Mouse (Mus musculus) intestine, postnatal 0 days (tissue): Measurements from ENCODE around the gene Foxf1. TPM values are rescaled to one million over a fixed set of nuclear protein-coding genes. Genes with fewer than 3 reads are reported as not detected.

Experiments used
- ATAC-seq: fragments of 200-750 bp; cut with Nextera tagmentation; 2 replicates; pipeline ENCODE4 v1.8.0; 2017; ENCODE audit warnings: mild to moderate bottlenecking, moderate TSS enrichment, moderate library complexity
- H3K27ac ChIP-seq: fragments of 300-500 bp; sonication (generic); 2 replicates; pipeline ENCODE4 v1.5.1; 2014; ENCODE audit warnings: mild to moderate bottlenecking, low read depth, low read length, moderate library complexity
- H3K27me3 ChIP-seq: fragments of 300-500 bp; sonication (generic); replicated peaks from 2 replicates; pipeline ENCODE4 v1.6.1; 2014; ENCODE audit warnings: low read length, mixed read lengths; ENCODE audit not compliant: control insufficient read depth, insufficient read depth
- H3K36me3 ChIP-seq: fragments of 300-500 bp; sonication (generic); 2 replicates; pipeline ENCODE4 v1.6.1; 2014; ENCODE audit warnings: mild to moderate bottlenecking, moderate library complexity; ENCODE audit not compliant: control insufficient read depth, insufficient read depth
- H3K4me1 ChIP-seq: fragments of 300-500 bp; sonication (generic); replicated peaks from 2 replicates; pipeline ENCODE4 v1.6.1; 2014; ENCODE audit warnings: antibody characterized with exemption, low read length, mixed read lengths; ENCODE audit not compliant: control insufficient read depth, insufficient read depth
- H3K4me2 ChIP-seq: fragments of 300-500 bp; sonication (generic); replicated peaks from 2 replicates; pipeline ENCODE4 v1.6.1; 2014; ENCODE audit warnings: low read depth, mild to moderate bottlenecking, moderate library complexity
- H3K4me3 ChIP-seq: fragments of 300-500 bp; sonication (generic); 2 replicates; pipeline ENCODE4 v1.5.1; 2014; ENCODE audit warnings: low read depth, low read length
- H3K9ac ChIP-seq: fragments of 300-500 bp; sonication (generic); 2 replicates; pipeline ENCODE4 v1.6.1; 2014; ENCODE audit warnings: mild to moderate bottlenecking, low read depth, low read length
- H3K9me3 ChIP-seq: fragments of 300-500 bp; sonication (generic); 2 replicates; pipeline ENCODE4 v1.6.1; 2016; ENCODE audit warnings: mixed run types; ENCODE audit not compliant: control insufficient read depth
- CTCF ChIP-seq: sonication (generic); IDR thresholded peaks from 2 replicates; pipeline ENCODE4 v1.5.1; 2016; ENCODE audit warnings: low read depth, mild to moderate bottlenecking, control low read depth, antibody characterized with exemption, moderate library complexity
- WGBS: fragments of 180-500 bp; shearing (Covaris S2); extraction: QIAGEN DNeasy Blood & Tissue Kit; methylation state at CpG from one replicate; pipeline ENCODE4 v1.1.7; 2014; 5-methylcytosine and 5-hydroxymethylcytosine counted together
- polyA plus RNA-seq: library from polyadenylated mRNA; unstranded; fragments of >200 nt; fragmentation: Nextera tagmentation; extraction: Ambion mirVana; gene quantifications from 2 replicates; pipeline ENCODE4 v1.2.1, GENCODE M21; 2015

The Foxf1 gene
- polyA plus RNA-seq, 1 experiment from 2014 or later: 50.1 TPM

- no peak for TF ChIP-seq CTCF
- ATAC-seq: no peak
- H3K4me3 ChIP-seq: peak overlapping the region; percentile 50
- no peaks in the 10 kb centered on the region for H3K9me3 ChIP-seq
- H3K36me3 ChIP-seq: no peaks in the 10 kb centered on the region
- H3K4me2 ChIP-seq: peak overlapping the region; percentile 91
- no peak overlapping the region for H3K27ac ChIP-seq
- WGBS: under 1% methylated on average over 53 of the region's 55 CpGs
- H3K4me1 ChIP-seq: no peaks in the 10 kb centered on the region
- H3K9ac ChIP-seq: no peak overlapping the region
- H3K27me3 ChIP-seq: peaks cover 88% of the 10 kb centered on the region
Measured at GRCm38 (mm10) chr8:121116591-121117185, 32.5 kb downstream of the Foxf1 start.

- no peaks in the 10 kb centered on the region for H3K9me3 ChIP-seq
- no peaks in the 10 kb centered on the region for H3K4me1 ChIP-seq
- H3K4me3 ChIP-seq: peak overlapping the region; percentile 50
- ATAC-seq: no peak
- 2% methylated on average over 53 of the region's 62 CpGs for WGBS
- peak overlapping the region; percentile 91 for H3K4me2 ChIP-seq
- H3K36me3 ChIP-seq: no peaks in the 10 kb centered on the region
- no peak overlapping the region for H3K9ac ChIP-seq
- H3K27ac ChIP-seq: no peak overlapping the region
- no peak for TF ChIP-seq CTCF
- peaks cover 93% of the 10 kb centered on the region for H3K27me3 ChIP-seq
Measured at GRCm38 (mm10) chr8:121117186-121117651, 33.0 kb downstream of the Foxf1 start.

- 2% methylated on average over 28 of the region's 28 CpGs for whole genome bisulfite sequencing
- Histone ChIP-seq H3K9ac (no peak overlapping the region), H3K36me3 (no peaks in the 10 kb centered on the region), H3K4me2 (peak overlapping the region; percentile 91), H3K27me3 (peaks cover 97% of the 10 kb centered on the region), H3K4me3 (peak overlapping the region; percentile 50), H3K4me1 (no peaks in the 10 kb centered on the region), H3K27ac (no peak overlapping the region), H3K9me3 (no peaks in the 10 kb centered on the region)
- ATAC-seq: no peak
- TF ChIP-seq CTCF: no peak
Measured at GRCm38 (mm10) chr8:121117906-121118305, 33.7 kb downstream of the Foxf1 start.

- 11% methylated on average over 18 of the region's 18 CpGs for WGBS
- H3K27me3 ChIP-seq: peaks cover 99% of the 10 kb centered on the region
- H3K9ac ChIP-seq: no peak overlapping the region
- H3K9me3 ChIP-seq: no peaks in the 10 kb centered on the region
- H3K4me1 ChIP-seq: no peaks in the 10 kb centered on the region
- no peaks in the 10 kb centered on the region for H3K36me3 ChIP-seq
- no peak overlapping the region for H3K4me2 ChIP-seq
- ATAC-seq: no peak
- TF ChIP-seq CTCF: no peak
- H3K27ac ChIP-seq: no peak overlapping the region
- H3K4me3 ChIP-seq: no peak overlapping the region
Measured at GRCm38 (mm10) chr8:121118634-121119420, 34.6 kb downstream of the Foxf1 start.

GRCm38 (mm10) chr8:121119635-121120455 is 35.7 kb downstream of the Foxf1 start:
- Histone ChIP-seq H3K36me3 (no peaks in the 10 kb centered on the region), H3K4me2 (no peak overlapping the region), H3K27ac (no peak overlapping the region), H3K4me3 (no peak overlapping the region), H3K9me3 (no peaks in the 10 kb centered on the region), H3K27me3 (peaks cover 98% of the 10 kb centered on the region), H3K9ac (no peak overlapping the region), H3K4me1 (no peaks in the 10 kb centered on the region)
- ATAC-seq: no peak
- WGBS: 35% methylated on average over 12 of the region's 12 CpGs
- TF ChIP-seq CTCF: no peak
